Mouse (Mus musculus) lung, postnatal 0 days (tissue): ENCODE measurements around the gene Mapk14.

Experiments used
- CTCF ChIP-seq: IDR thresholded peaks from 2 replicates; pipeline ENCODE4 v1.5.1; 2016; ENCODE audit warnings: antibody characterized with exemption, mild to moderate bottlenecking
- EP300 ChIP-seq: IDR thresholded peaks from 2 replicates; pipeline ENCODE4 v1.6.1; 2016; ENCODE audit warnings: antibody characterized with exemption, mild to moderate bottlenecking, control low read depth

DNA sequence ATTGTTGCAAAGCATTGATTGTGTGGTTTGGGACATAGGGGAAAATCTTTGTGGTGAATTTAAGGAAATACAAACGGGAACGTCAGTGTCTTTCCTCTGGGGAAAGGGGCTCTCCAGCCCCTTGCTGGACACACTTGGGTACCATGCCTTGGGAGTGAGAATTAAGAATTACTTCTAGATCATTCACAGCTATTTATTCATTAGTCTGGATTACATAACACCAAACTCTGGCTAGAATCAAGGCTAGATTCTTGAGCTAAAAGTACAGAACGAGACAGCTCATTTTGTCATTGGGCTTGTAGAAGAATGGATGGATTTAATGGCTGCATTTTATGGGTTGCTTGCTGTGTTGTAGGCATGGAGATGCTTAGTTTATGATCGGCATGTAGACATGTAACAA, 3.7 kb downstream of the Mapk14 start:
- TF ChIP-seq CTCF (no peak), EP300 (no peak)
